ENCODE assay signal across 14 mouse cellular contexts in genomic region chr6:146114071-146114470, GRCm38 (mm10).
"Had no signal": no experiment of that assay in that cellular context is flagged by ENCODE, and none has a peak within 500 bp of the region (broad histone marks: within the 10 kb centered on the region; RNA-seq: fewer than 3 reads in every experiment).

No protein-coding gene starts in this region.

- H3K4me1 ChIP-seq: liver, embryonic 13.5 days had no signal

- H3K4me3 ChIP-seq: intestine, embryonic 15.5 days; kidney, embryonic 15.5 days; limb, embryonic 12.5 days; liver, embryonic 13.5 days; myocyte; neural tube, embryonic 15.5 days had no signal

- H3K9ac ChIP-seq: intestine, embryonic 15.5 days; kidney, embryonic 15.5 days; limb, embryonic 12.5 days; liver, embryonic 13.5 days; liver, postnatal 0 days; neural tube, embryonic 15.5 days had no signal

- H3K9me3 ChIP-seq: intestine, embryonic 15.5 days; kidney, embryonic 15.5 days; limb, embryonic 12.5 days; liver, embryonic 13.5 days; neural tube, embryonic 15.5 days had no signal

- ATAC-seq: liver, postnatal 0 days had no signal

- H3K27me3 ChIP-seq: intestine, embryonic 15.5 days; kidney, embryonic 15.5 days; limb, embryonic 12.5 days; liver, embryonic 13.5 days; neural tube, embryonic 15.5 days had no signal

- H3K36me3 ChIP-seq: intestine, embryonic 15.5 days; kidney, embryonic 15.5 days; limb, embryonic 12.5 days; liver, embryonic 13.5 days; neural tube, embryonic 15.5 days had no signal

- DNase-seq: kidney, adult 2 months; kidney, postnatal 14 days; layer of hippocampus, postnatal 36 days; liver; liver, embryonic 13.5 days; liver, postnatal 0 days; right cerebral cortex, adult 18-20 months; right cerebral cortex, postnatal 25 days; thymus, postnatal 36 days had no signal

- H3K4me2 ChIP-seq: kidney, embryonic 15.5 days; limb, embryonic 12.5 days; liver, embryonic 13.5 days had no signal

- H3K27ac ChIP-seq: intestine, embryonic 15.5 days; kidney, embryonic 15.5 days; limb, embryonic 12.5 days; liver, embryonic 13.5 days; neural tube, embryonic 15.5 days had no signal
